Mouse (Mus musculus) heart, adult 11 months (tissue): ENCODE measurements around the gene 4921517D22Rik.
"Not testable (repeated sequence)": the region's sequence is repeated elsewhere in the genome, so short reads cannot be mapped to it uniquely, and the experiment has no call there.

Experiments used
- DNase-seq: peaks from one replicate; pipeline ENCODE4 v3.0.0; 2022

4921517D22Rik gene

DNA sequence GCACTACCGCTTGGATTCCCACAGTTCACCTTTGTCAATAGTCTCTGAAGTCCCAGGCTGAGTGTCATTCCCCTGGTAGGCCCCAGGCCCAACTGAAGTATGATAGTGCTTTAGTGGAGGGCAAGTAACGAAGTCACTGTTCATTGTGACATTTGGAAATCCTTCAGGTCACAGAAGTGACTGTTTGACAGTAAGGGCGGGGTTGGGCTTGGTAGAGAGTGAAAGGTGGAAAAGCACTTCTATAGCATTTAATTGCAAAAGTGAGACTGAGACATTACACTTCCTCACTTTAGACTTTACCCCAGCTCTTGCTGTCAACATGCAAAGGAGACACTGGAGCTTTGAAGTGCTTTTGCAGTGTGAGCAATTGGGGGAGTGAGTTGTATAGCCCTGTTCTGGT lies at the start of gene 4921517D22Rik:
Gene 4921517D22Rik, minus strand, starts transcription at position 101 of the 400 bp plus-strand sequence.
- no peak for DNase-seq

DNA sequence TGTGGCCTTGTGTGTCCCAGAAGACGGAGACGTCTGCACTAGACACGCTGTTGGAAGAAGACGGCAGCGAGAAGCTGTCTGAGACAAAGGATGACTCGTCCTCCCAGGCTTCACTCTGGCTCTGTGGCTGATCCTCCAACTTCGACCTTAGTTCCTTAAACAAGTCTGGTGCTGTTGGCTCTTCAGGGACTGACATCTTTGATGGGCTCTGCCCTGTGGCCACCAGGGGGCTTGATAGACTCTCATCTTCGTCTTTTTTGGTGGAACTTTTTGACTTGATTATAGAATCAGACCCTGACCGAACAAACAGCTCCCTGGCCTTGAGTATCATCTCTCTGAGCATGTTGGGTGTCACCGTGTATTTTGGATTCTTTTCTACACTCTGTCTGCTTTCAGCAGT lies 47.8 kb upstream of the 4921517D22Rik start:
- no peak for DNase-seq

DNA sequence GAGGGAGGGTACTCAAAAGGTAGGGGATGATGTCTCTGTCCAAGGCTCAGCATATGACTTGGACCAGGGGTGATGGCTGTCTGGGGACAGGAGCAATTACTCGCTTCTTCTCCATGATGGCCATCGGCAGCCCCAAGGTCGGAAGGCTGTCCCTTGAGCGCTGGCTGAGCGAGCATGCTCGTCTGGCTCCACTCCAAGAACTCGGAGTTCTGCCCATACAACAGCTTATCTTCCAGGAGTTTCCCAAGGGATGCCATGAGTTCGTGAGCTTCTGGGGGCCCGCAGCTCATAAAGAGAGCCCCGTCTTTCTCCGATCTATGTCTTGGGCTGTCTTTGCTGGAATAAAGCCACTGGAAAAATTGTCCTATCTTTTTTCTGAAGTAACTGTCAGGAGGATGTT lies 47.2 kb upstream of the 4921517D22Rik start:
- peak; percentile 96 for DNase-seq

DNA sequence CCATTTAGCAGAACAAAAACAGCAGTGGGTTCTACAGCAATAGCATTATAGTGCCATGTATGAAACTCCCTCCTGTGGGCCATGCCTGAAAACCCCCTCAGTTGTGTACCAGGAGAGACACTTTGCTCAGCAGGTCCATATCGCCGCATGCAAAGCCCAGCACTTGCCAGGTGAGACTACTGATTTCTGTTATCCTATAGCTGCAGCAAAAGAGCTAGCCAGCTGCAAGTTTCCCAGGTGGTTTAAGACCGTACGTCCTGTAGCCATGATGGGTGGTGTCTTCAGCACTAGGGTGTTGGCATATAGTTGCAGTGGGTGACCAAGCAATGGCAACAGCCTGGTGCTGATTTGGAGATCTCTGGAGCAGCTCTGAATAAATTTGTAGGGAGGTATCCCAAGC lies 45.5 kb upstream of the 4921517D22Rik start:
- no peak for DNase-seq

DNA sequence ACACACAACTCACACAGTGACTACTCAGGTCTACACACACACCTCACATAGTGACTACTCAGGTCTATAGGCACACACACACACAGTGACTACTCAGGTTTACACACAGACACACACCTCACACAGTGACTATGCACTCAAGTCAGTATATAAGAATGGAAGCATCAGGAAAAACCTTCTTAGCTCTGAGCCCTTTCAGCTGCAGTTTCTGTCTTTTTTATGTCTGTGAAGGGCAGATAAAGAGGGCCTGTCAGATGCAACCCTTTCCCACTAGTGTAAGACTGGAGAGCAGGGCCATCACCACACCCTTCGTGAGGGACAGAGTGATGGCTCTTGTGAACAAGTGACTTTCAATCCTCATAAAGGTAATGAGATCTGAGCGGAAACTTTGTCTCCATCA lies 44.5 kb upstream of the 4921517D22Rik start:
- DNase-seq: no peak

DNA sequence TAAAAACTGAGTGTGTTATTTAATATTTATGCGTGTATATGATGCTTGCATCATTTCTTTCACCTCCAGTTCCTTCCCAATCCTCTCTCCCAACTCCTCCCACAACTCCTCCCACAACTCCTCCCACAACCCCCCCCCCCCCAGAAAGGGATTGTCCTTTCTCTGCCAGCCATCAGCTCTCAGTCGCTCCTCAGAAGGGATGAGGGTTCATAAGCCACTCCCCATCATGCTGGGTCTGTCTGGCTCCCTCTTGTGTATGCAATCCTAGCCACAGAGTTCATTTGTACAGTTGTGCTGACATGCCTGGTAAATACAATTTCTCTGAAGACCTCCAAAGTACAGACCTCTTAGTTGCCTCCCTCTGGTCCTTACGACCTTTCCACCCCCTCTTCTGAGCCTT lies 41.3 kb upstream of the 4921517D22Rik start:
- no peak for DNase-seq

DNA sequence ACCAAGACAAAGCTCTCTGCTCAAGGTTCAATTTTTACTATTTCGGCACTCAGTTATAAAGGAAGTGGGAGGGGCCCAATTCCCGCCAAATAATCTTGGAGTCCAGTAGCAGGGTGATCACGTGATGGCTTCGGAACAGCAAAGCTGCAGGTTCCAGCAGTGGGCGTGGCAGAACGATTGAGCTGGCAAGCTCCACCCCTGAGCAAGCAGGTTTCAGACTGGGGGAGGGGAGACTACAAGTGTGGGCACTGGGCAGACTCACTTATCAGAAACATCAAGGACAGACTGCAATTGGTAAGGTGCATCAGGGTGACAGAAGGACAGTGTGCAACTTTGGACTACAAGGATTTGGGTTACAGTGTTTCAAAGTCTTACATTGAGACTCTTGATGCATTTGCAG lies 40.4 kb upstream of the 4921517D22Rik start:
- DNase-seq: peak; percentile 91

DNA sequence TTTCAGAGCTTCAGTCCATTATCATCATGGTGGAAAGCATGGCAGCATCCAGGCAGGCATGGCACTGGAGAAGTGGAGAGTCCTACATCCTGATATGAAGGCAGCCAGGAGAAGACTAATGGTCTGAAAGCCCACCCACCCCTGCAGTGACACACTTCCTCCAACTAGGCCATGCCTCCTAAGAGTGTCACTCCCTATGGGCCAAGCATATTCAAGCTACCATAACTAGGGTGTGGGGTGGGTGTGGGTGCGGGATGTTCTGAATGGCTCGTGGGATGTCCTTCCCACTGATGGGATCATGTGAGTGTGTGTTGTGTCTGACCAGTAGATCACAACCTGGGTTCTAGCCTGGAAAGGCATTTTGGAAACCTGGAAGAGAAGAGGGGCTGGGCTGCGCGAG lies 40.0 kb upstream of the 4921517D22Rik start:
- DNase-seq: no peak

DNA sequence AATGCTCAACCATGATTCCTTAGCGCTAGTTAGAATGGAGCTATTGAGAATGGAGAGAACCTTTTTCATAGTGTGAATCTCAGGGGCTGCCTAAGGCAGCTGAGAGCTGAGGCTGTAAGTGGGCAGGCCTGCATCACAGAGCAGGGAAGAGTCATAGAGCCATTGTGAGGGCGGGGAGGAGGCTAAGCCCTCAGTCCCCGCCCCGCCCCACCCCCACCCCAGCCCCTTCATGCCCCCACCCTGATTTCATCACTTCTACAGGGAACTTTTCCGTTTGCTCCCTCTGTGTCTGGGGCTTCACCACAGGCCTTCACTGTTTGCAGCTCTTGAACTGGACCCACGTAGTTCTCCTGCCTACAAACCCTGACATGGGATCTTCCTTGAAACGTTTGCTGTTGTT lies 37.7 kb upstream of the 4921517D22Rik start, which contains the start of gene Spata31d1d:
Gene Spata31d1d, minus strand, starts transcription at position 101 of the 400 bp plus-strand sequence.
- no peak for DNase-seq

DNA sequence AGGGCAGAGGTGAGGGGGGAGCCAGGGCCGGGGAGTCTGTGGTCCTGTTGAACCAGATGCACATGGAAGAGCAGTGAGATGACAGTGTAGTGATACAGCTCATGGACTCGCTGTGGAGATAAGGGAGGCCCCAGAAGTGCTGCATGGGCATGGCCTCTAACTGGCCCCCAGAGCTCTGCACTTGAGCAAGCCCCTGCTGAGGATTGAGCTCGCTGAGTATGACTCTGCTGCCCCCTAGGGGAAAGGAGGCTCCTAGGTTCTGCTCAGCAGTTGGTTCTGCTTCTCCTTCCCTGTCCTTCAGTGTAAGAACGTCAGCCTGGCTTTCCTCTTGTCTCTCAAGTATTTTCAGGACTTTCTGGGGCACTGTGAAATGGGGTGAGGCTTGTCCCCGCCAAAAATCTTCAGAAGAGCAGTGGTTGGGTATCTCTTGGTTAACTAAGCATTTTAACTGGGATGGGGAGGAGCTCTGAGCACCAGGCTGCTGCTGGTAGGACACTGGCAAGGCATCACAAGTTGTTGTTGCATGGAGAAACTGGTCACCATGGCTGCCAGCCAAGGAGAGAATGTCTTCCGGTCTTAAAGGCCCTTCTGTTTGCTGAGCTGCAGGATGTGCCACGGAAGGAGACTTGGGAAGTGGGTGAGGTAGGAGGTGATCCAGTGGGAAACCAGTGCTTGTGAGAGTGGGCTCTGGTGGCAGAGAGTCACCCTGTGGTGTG lies 34.6 kb upstream of the 4921517D22Rik start:
- peak; percentile 96 for DNase-seq

DNA sequence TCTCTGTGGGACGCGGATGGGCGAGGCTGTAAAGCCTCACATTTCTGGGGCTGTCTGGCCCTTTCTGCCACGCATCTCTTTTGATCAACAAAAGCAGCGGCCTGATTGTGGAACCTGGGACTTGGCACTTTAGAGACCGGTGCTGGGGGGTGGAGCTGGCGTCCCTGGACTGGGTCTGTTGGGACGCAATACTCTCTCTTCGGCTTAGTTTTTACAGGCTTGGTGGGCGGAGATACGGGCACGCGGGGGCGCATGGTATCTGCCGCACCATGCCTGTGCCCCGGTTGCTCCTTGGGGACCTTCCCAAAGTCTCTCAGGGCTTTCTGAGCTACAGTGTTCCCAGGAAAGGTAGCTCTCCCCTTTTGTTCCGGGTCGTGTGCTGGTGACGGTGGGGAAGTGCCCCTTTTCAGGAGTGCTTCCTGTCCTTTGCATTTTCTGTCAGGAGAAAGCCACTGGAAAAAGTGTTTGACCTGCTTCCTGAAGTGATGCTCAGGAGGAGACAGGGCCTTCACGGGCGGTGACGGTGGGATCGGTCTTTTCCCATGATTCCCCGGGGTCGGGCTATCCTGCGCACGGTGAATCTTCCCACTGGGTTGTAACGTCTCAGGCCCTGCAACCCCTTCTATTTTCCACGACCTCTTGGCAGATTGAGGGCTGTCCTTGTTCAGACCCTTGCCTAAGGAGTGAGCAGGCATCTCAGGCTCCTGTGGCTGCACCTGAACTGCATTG lies 32.4 kb upstream of the 4921517D22Rik start:
- DNase-seq: no peak

DNA sequence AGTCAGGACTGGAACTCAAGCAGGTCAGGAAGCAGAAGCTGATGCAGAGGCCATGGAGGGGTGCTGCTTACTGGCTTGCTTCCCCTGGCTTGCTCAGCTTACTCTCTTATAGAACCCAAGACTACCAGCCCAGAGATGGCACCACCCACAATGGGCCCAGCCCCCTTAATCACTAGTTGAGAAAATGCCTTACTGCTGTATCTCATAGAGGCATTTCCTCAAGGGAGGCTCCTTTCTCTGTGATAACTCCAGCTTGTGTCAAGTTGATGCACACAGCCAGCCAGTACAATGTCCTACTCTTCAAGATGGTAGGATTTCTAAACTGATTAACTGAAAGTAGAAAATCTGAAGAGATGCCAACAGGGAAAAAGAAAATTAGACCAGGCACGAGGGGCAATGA lies 28.2 kb upstream of the 4921517D22Rik start:
- not testable (repeated sequence) for DNase-seq

DNA sequence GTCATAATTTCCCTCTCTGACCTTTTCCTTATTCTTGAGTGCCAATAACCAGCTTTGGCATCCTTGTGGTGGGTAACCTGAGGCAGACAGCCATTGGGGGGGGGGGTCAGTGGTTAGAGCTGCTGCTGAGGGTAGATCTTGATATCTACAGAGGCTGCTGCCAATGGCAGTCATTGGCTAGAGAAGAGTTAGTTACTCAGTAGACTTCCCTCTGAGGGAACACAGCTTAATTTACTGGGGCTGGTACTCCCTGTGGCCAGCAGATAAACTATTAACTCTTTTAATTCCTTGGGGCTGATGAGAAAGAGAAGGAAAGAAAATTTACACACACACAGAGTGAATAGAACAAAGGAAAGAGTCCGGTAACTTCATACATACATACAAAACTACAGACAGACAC lies 25.6 kb upstream of the 4921517D22Rik start:
- no peak for DNase-seq

DNA sequence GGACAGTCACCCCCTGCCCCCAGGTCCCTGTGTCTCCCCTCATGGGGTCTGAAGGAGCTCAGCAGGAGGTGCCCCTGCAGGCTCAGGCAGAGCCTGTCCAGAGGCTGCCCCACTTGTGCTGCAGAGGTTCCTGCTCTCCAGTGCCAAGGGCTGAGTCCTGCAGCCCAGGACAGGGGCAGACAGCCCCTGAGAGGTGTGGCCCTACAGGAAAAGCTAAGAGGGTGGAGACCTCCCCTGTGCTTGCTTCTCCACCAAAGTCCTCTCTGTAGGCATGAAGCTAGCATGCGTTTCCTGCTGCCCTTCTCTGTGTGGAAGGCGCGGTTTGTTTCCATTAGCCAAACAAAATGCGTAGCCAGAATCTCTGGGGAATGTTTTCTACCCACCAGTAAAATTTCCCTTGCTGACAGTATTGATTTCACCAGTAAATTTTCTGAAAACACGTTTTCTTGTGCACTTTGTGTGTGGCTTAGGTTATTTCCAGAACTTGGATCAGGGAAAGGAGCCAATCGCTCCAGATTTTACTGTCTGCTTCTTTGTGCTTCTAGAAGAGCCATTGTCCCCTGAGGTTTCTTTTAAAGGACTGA lies 25.0 kb upstream of the 4921517D22Rik start:
- peak; percentile 97 for DNase-seq

DNA sequence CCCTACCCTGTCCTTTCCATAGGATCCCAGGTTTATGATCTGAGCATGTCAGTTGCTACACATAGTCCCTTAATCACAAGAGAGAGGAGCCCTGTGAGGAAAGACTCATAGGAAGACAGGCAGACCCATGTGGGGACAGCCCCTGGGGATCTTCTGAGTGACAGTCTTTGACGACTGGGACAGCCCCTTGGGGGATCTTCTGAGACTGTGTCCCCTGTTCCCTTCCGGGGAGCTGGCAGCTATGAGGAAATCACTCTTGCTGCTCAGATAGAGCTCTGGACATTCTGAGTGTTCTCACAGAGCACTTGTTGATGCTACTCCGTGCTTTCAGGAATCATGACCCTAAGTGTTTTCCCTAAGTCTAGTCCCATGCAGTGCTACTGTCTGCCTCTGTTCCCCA lies 19.8 kb upstream of the 4921517D22Rik start:
- DNase-seq: no peak

DNA sequence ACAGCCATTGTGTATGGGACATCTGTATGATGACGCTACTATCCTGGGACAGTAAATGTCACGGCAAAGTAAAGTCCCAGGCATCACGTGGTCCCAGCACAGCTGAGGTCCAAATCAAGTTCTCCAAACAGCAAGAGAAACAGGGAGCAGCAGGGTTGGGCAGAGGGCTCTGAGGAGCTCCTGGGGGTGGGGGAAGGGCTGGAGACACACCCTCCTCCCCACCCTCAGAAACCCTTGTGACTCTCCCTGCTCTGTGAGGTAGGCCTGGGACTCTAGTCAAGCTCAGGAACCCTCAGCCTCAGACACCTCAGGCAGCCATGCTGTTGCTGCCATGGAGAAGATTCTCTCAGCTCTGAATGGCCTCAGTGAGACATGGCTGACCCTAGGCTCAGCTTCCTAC lies 18.1 kb upstream of the 4921517D22Rik start, which contains the start of gene Spata31d1b:
Gene Spata31d1b, plus strand, starts transcription at position 301 of the 400 bp plus-strand sequence.
- not testable (repeated sequence) for DNase-seq

DNA sequence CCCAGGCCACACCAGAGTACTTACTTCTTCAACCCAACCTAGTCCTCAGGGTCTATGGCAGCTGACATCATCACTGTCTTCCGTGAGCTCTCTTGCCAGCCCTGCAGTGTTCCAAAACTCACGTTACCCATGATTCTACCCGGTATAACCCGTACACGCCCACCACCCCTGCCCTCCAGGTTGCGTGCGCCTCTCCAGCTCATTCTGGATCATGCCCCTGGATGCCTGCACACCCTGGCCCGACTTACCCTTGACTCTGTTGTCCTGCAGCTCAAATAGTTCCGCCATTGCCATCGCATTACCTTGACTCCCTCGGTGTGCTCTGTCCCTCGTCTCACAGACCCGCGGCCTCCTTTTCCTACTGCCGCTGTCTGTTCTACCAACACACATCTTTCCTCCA lies 16.3 kb upstream of the 4921517D22Rik start, which contains the start of gene Spata31d1a:
Gene Spata31d1a, minus strand, starts transcription at position 101 of the 400 bp plus-strand sequence.
- DNase-seq: no peak

DNA sequence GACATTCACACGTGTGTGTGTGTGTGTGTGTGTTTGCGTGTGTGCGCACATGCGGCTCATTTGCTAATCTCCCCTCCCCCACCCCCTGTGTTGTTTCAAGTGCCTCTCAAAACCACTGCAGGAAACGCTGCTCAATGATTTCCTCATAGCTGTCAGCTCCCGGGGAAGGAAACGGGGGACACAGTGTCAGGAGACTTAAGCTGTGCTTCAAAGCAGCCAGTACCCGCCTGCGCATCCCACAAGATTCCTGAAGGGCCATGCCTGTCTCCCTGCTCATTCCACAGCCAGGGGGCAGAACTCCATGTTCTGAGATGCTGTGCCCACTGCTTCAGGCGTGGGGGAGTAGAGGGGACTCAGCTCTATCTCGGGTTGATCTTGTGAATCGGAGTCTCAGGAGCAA lies 10.7 kb upstream of the 4921517D22Rik start:
- peak; percentile 93 for DNase-seq

DNA sequence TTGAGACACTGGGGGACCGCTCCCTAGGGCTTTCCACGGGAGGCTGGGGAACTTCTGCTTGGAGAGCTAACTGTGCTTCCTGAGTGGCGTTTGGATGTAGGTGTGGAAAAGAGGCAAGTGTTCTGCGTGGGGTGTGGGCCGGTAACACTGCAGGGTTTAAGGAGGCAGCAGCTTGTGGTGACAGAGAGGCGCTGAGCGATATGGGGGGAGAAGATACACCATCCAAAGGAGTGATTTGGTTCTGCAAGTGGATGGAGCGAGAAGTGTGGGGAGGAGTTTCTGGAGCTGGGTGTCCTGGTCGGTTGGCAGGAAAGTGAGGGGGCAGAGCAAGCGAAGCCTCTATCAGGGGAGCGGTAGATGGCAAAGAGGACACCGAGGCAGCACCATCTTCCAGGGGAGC lies 9.6 kb upstream of the 4921517D22Rik start:
- no peak for DNase-seq

DNA sequence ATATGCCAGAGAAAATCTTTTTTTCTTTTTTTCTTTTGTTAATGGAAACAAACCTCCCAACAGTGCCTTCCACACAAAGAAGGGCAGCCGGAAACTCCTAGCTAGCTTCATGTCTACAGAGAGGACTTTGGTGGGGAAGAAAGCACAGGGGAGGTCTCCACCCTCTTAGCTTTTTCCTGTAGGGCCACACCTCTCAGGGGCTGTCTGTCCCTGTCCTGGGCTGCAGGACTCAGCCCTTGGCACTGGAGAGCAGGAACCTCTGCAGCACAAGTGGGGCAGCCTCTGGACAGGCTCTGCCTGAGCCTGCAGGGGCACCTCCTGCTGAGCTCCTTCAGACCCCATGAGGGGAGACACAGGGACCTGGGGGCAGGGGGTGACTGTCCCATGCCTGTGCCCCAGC lies 6.2 kb upstream of the 4921517D22Rik start:
- not testable (repeated sequence) for DNase-seq

DNA sequence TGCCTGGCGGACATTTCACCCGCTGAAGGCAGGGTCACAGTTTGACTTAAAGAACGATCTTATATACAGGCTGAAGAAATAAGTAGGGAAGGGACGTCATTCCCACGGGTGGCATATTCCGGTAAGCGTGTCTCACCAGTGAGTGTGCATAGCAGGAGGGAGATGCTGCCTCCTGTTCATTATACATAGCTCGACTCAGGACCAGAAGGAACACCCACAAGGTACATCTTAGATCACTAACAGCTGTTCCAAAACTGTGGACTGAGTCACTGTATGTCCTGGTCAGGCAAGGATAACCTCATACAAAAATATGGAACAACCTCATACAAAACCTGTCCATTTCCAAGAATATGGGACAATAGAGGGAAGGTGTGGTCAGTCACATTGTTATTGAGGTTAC lies 5.2 kb upstream of the 4921517D22Rik start:
- DNase-seq: no peak

DNA sequence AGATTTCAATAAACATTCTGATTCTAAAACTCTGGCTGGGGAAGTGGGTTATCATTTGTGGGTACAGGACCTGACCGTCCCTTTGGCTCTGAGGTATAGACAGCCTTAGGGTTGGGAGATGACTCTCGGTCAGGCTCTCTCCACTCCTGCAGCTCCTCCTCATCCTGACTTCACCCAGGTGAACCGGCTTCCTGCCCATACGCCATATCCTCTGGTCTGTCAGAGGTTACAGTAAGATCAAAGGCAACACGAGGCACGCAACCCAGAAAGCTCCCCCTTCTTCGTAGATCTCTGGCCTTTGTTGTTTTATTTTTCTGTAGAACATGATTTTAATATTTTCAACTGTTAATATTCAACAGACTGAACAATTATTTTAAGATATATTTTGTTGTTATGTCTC lies 1.9 kb upstream of the 4921517D22Rik start:
- DNase-seq: no peak

DNA sequence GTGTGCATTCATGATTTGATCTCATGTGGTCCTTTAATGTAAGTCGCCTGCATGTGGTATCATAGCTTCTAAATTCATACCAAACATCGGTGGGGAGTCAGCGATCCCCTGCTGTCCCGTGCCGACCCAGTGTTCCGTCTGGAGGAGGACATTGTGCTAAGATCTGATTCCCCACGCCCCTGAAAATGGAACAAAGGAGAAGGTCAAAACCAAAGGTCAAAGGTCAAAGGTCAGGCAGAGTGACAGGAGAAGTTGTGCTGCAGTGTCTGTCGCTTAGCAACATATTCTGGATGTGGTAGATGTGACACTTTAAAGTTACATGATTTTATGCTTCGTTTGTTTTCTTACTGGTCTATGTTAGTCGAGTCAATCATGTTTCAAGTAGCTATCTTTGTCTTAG lies 2.4 kb downstream of the 4921517D22Rik start:
- no peak for DNase-seq

DNA sequence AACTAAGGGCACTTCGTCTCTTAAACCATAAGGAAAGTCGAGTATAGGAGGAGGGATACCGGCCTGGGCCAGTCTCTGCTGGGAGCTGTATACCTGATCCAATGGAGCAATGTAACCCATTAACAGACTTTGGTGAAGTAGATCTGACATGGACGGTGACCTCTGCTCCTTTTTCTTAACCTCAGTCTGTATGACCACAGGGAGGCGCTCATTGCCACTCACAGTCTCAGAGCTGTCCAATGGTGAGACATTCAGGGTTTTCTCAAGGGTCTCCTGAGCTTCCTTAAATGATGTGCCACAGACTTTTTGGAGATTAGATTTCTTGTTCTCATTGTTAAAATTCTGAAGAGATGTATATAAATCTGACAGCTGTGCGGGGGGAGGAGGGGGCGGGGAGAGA lies 3.3 kb downstream of the 4921517D22Rik start:
- DNase-seq: no peak
